Mouse (Mus musculus): ENCODE data around the gene H2-Eb2. TPM values are rescaled to one million over a fixed set of nuclear protein-coding genes. Genes with fewer than 3 reads are reported as not detected.

H2-Eb2 gene
- polyA plus RNA-seq, 1 experiment from 2014 or later: not detected

DNA sequence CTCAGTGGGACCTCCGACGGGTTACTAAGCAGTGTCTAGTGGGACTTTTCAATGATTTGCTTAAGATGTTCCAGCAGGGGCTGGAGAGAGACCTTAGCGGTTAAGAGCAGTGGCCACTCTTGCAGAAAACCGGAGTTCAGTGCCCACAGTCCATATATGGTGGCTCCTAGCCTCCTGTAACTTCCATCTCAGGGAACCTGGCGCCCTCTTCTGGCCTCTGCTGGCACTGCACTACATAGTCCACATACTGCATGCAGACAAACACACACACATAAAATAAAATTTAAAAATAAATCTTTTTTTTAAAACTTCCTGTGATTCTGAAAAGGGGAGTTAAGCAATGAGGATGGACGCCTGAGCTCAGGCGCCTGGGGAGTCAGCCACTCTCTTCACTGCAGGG is 57.7 kb downstream of the H2-Eb2 start:
- Histone ChIP-seq H3K4me1 (ENCODE audit: insufficient read depth) (no peaks in the 10 kb centered on the region), H3K36me3 (replicated peaks; ENCODE audit: insufficient read depth, low read length) (no peaks in the 10 kb centered on the region), H3K27me3 (ENCODE audit: insufficient read depth, low read length) (0 out of 2 replicates have a peak, but pooled peaks cover 4% of the 10 kb centered on the region), H3K4me2 (ENCODE audit: low read depth, low read length) (no peak overlapping the region), H3K4me3 (ENCODE audit: low read depth, low read length) (no peak overlapping the region), H3K9me3 (ENCODE audit: low read length) (no peaks in the 10 kb centered on the region), H3K9ac (replicated peaks) (no peak overlapping the region), H3K27ac (ENCODE audit: low read depth) (no peak overlapping the region)
- no peak for ATAC-seq
- DNase-seq: peak; percentile 58
- 72% methylated on average over 7 of the region's 7 CpGs for WGBS (ENCODE audit: insufficient replicate concordance)
- TF ChIP-seq EP300 (IDR thresholded peaks at IDR 0.05; ENCODE audit: low read depth): no peak
- TF ChIP-seq CTCF (IDR thresholded peaks at IDR 0.05; ENCODE audit: low read depth): peak; percentile 55

DNA sequence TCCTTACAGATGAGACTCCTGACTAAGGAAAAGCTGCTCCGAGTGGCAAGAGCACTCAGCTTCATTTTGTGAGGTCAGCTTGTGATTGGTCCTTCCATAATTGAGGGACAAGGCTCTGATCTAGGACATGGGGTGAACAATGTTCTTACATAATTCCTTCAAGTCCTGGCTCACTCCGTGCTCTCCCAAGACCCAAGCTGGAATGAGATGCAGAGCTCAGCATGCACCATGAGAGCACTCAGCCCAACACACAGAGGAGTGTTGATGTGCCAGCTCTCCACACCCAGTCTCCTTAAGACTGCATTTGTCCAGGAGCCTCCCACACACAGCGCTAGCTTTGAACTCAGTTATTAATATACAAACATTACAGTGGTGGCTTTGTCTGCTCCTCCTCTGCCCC is 59.2 kb downstream of the H2-Eb2 start:
- DNase-seq (no peak), ATAC-seq (no peak)
- no peak for TF ChIP-seq EP300 (IDR thresholded peaks at IDR 0.05; ENCODE audit: low read depth)
- TF ChIP-seq CTCF (IDR thresholded peaks at IDR 0.05; ENCODE audit: low read depth): no peak
- Histone ChIP-seq H3K27me3 (ENCODE audit: insufficient read depth, low read length) (no peaks in the 10 kb centered on the region), H3K9ac (replicated peaks) (no peak overlapping the region), H3K4me1 (ENCODE audit: insufficient read depth) (no peaks in the 10 kb centered on the region), H3K9me3 (ENCODE audit: low read length) (no peaks in the 10 kb centered on the region), H3K4me3 (ENCODE audit: low read depth, low read length) (no peak overlapping the region), H3K27ac (ENCODE audit: low read depth) (no peak overlapping the region), H3K4me2 (ENCODE audit: low read depth, low read length) (no peak overlapping the region), H3K36me3 (replicated peaks; ENCODE audit: insufficient read depth, low read length) (no peaks in the 10 kb centered on the region)
- WGBS (ENCODE audit: insufficient replicate concordance): 84% methylated on average over 3 of the region's 3 CpGs

DNA sequence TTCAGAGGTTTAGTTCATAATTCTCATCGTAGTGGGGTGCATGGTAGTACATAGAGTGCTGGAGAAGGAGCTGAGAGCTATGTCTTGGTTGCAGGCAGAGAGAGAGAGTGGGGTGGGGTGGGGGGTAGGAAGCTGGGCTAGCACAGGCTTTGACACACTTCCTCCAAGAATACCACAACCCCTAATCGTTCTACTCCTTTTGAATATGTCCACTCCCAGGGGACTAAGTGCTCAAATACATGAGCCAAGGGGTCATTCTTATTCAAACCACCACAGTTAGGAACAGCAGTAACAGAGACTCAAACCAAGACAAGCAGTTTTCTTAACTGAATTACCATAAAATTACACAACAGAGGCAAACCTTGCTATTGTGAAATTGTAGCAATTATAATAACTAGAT is 61.2 kb downstream of the H2-Eb2 start:
- TF ChIP-seq CTCF (IDR thresholded peaks at IDR 0.05; ENCODE audit: low read depth): no peak
- no peak for TF ChIP-seq EP300 (IDR thresholded peaks at IDR 0.05; ENCODE audit: low read depth)
- Histone ChIP-seq H3K4me2 (ENCODE audit: low read depth, low read length) (no peak overlapping the region), H3K27me3 (ENCODE audit: insufficient read depth, low read length) (no peaks in the 10 kb centered on the region), H3K4me3 (ENCODE audit: low read depth, low read length) (no peak overlapping the region), H3K9ac (replicated peaks) (no peak overlapping the region), H3K36me3 (replicated peaks; ENCODE audit: insufficient read depth, low read length) (no peaks in the 10 kb centered on the region), H3K27ac (ENCODE audit: low read depth) (no peak overlapping the region), H3K4me1 (ENCODE audit: insufficient read depth) (no peaks in the 10 kb centered on the region), H3K9me3 (ENCODE audit: low read length) (no peaks in the 10 kb centered on the region)
- no peak for ATAC-seq
- DNase-seq: no peak
- 41% methylated on average over 2 of the region's 2 CpGs for WGBS (ENCODE audit: insufficient replicate concordance)

DNA sequence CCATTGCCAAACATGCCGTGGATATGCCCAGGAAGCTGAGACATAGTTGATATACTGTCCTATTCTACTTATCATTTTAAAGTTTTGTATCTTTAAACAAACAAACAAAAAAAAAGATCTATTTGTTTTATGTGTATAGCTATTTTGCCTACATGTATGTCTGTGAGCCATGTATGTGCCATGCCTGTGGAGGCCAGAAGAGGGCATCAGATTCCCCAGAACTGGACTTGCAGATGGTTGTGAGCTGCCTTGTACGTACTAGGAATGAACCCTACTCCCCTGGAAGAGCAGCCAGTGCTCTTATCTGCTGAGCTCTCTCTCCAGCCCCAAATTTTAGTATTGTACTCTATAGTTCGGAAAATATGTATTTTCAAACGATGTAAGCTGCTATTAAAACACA is 63.0 kb downstream of the H2-Eb2 start:
- peak; percentile 50 for DNase-seq
- H3K4me1 ChIP-seq (ENCODE audit: insufficient read depth): peaks cover 4% of the 10 kb centered on the region; the same call in 1 of the 2 replicates
- no peaks in the 10 kb centered on the region for H3K36me3 ChIP-seq (replicated peaks; ENCODE audit: insufficient read depth, low read length)
- H3K9ac ChIP-seq (replicated peaks): no peak overlapping the region
- TF ChIP-seq EP300 (IDR thresholded peaks at IDR 0.05; ENCODE audit: low read depth) (no peak), CTCF (IDR thresholded peaks at IDR 0.05; ENCODE audit: low read depth) (peak; percentile 72)
- H3K4me2 ChIP-seq (ENCODE audit: low read depth, low read length): no peak overlapping the region
- H3K9me3 ChIP-seq (ENCODE audit: low read length): no peaks in the 10 kb centered on the region
- no peak for ATAC-seq
- H3K27me3 ChIP-seq (ENCODE audit: insufficient read depth, low read length): peaks cover 5% of the 10 kb centered on the region; the same call in 1 of the 2 replicates
- 32% methylated on average over 4 of the region's 4 CpGs for WGBS (ENCODE audit: insufficient replicate concordance)
- no peak overlapping the region for H3K27ac ChIP-seq (ENCODE audit: low read depth)
- no peak overlapping the region for H3K4me3 ChIP-seq (ENCODE audit: low read depth, low read length)

Other genes with a start within 250 kb of the H2-Eb2 start
- gene H2-Oa, start 233.3 kb upstream of the H2-Eb2 start, polyA plus RNA-seq (2015; fragmentation: Nextera tagmentation; extraction: Ambion mirVana): 0.72 and 0.85 TPM in 2 replicates
- 9.7 and 11.9 TPM in 2 replicates for gene H2-DMa, start 206.1 kb upstream of the H2-Eb2 start, polyA plus RNA-seq (2015; fragmentation: Nextera tagmentation; extraction: Ambion mirVana)
- gene Brd2, start 203.0 kb upstream of the H2-Eb2 start, polyA plus RNA-seq (2015; fragmentation: Nextera tagmentation; extraction: Ambion mirVana): 29.2 and 32.5 TPM in 2 replicates
- 1.9 and 2.1 TPM in 2 replicates for gene H2-DMb2, start 182.4 kb upstream of the H2-Eb2 start, polyA plus RNA-seq (2015; fragmentation: Nextera tagmentation; extraction: Ambion mirVana)
- gene H2-DMb1, start 172.6 kb upstream of the H2-Eb2 start, polyA plus RNA-seq (2015; fragmentation: Nextera tagmentation; extraction: Ambion mirVana): 3.9 and 4.0 TPM in 2 replicates
- gene Tap1, start 138.1 kb upstream of the H2-Eb2 start, polyA plus RNA-seq (2015; fragmentation: Nextera tagmentation; extraction: Ambion mirVana): 8.8 and 9.3 TPM in 2 replicates
- 20.4 and 22.9 TPM in 2 replicates for gene Psmb9, start 137.9 kb upstream of the H2-Eb2 start, polyA plus RNA-seq (2015; fragmentation: Nextera tagmentation; extraction: Ambion mirVana)
- 49.7 and 51.6 TPM in 2 replicates for gene Psmb8, start 127.9 kb upstream of the H2-Eb2 start, polyA plus RNA-seq (2015; fragmentation: Nextera tagmentation; extraction: Ambion mirVana)
- 9.8 and 10.5 TPM in 2 replicates for gene Tap2, start 122.1 kb upstream of the H2-Eb2 start, polyA plus RNA-seq (2015; fragmentation: Nextera tagmentation; extraction: Ambion mirVana)
- 1.1 and 1.2 TPM in 2 replicates for gene H2-Ob, start 86.8 kb upstream of the H2-Eb2 start, polyA plus RNA-seq (2015; fragmentation: Nextera tagmentation; extraction: Ambion mirVana)
- gene H2-Ab1, start 68.0 kb upstream of the H2-Eb2 start, polyA plus RNA-seq (2015; fragmentation: Nextera tagmentation; extraction: Ambion mirVana): 22.7 and 24.9 TPM in 2 replicates
- 12.0 and 15.3 TPM in 2 replicates for gene H2-Aa, start 37.8 kb upstream of the H2-Eb2 start, polyA plus RNA-seq (2015; fragmentation: Nextera tagmentation; extraction: Ambion mirVana)
- gene H2-Eb1, start 19.8 kb upstream of the H2-Eb2 start, polyA plus RNA-seq (2015; fragmentation: Nextera tagmentation; extraction: Ambion mirVana): 8.2 and 9.3 TPM in 2 replicates
- not detected in 2 replicates for gene Btnl2, start 29.2 kb downstream of the H2-Eb2 start, polyA plus RNA-seq (2015; fragmentation: Nextera tagmentation; extraction: Ambion mirVana)
- gene Btnl1, start 51.5 kb downstream of the H2-Eb2 start, polyA plus RNA-seq (2015; fragmentation: Nextera tagmentation; extraction: Ambion mirVana): not detected in 2 replicates
- gene BC051142, start 73.2 kb downstream of the H2-Eb2 start, polyA plus RNA-seq (2015; fragmentation: Nextera tagmentation; extraction: Ambion mirVana): 0.08 TPM in 1 of 2 replicates, not detected in the other
- not detected in 2 replicates for gene Btnl4, start 151.7 kb downstream of the H2-Eb2 start, polyA plus RNA-seq (2015; fragmentation: Nextera tagmentation; extraction: Ambion mirVana)
- gene Btnl6, start 191.7 kb downstream of the H2-Eb2 start, polyA plus RNA-seq (2015; fragmentation: Nextera tagmentation; extraction: Ambion mirVana): not detected in 2 replicates
- 1.1 and 1.6 TPM in 2 replicates for gene Notch4, start 238.6 kb downstream of the H2-Eb2 start, polyA plus RNA-seq (2015; fragmentation: Nextera tagmentation; extraction: Ambion mirVana)